Mouse (Mus musculus) C2C12 (cell line): ENCODE data around the gene Secisbp2.

Experiments used
- CEBPB ChIP-seq: IDR thresholded peaks from one replicate; pipeline ENCODE4 v1.6.1; 2011; ENCODE audit warnings: low read depth, mild to moderate bottlenecking, control low read depth, moderate library complexity
- CTCF ChIP-seq: IDR thresholded peaks from one replicate; pipeline ENCODE4 v1.5.1; 2011; ENCODE audit not compliant: control insufficient read depth, insufficient read depth, insufficient read length
- MYOD1 ChIP-seq: IDR thresholded peaks from one replicate; pipeline ENCODE4 v1.6.1; 2011; ENCODE audit warnings: low read depth; ENCODE audit not compliant: control insufficient read depth, insufficient read length

DNA sequence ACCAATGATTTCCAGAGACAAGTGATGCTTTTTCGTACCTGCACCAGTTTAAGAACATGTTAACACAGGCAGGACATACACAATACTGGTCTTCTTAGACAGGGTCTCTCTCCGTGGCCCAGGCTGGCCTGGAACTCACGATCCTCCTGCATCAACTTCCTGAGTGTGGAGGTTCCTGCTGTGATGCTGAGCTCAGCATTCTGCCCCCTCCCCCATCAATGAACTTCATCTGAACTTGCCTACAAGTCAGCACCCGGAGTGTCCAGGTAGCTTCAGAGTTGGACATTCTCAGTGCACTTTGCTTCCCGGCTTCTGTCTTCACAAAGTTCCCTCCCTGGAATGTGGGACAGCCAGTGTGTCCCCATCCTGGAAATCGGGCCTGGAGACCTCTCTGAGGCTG lies 73.1 kb downstream of the Secisbp2 start:
- TF ChIP-seq CTCF (no peak), CEBPB (no peak), MYOD1 (no peak)
